Mouse (Mus musculus) lung, postnatal 10 days (tissue): ENCODE data around the gene Hnrnpf.
A peak's percentile ranks its signal among the peaks of the same experiment; 100 is the strongest.

Experiments used
- DNase-seq: peaks from one replicate; pipeline ENCODE4 v3.0.0; 2021

The Hnrnpf gene

DNA sequence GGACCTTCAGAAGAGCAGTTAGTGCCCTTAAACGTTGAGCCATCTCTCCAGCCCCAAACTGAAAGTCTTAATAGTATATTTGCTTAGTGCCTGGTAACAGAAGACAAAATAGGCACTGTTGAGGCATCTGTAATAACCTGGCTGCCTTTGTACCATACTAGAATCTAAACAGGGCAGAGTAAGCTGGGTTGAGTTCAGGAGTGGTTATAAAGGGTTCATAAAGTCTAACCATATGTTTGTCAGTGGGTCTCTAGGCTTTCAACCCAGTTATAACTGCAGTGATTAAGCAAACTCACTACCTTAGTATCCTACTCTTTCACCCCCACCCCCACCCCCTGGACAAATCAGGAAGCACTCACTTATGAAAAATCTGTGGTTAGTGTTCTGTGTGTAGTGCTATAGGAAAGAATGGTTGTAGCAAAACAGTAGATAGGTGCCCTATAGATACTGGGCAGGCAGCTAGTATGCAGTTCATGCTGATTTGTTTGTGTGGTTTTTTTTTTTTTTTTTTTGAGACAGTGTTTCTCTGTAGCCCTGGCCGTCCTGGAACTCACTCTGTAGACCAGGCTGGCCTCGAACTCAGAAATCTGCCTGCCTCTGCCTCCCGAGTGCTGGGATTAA lies 26.9 kb downstream of the Hnrnpf start:
- DNase-seq, result no peak

DNA sequence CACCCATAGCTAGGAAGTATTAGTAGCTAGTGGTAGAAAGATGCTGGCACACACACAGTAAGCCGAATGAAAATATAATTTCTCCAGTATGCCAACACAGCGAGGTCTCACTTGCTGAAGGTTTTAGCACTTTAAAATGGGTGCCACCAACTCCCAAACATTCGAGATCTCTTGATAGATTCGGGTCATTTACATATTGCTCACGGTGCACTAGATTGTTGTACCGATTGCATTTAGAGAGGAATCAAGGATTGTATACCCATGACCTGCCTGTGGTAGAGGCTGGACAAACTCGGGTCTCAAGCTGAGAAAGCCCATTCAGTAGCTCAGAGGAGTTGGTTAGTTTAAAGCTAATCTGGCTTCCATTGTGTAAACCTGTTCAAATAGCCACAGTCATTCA lies 27.8 kb downstream of the Hnrnpf start:
- DNase-seq, result no peak

DNA sequence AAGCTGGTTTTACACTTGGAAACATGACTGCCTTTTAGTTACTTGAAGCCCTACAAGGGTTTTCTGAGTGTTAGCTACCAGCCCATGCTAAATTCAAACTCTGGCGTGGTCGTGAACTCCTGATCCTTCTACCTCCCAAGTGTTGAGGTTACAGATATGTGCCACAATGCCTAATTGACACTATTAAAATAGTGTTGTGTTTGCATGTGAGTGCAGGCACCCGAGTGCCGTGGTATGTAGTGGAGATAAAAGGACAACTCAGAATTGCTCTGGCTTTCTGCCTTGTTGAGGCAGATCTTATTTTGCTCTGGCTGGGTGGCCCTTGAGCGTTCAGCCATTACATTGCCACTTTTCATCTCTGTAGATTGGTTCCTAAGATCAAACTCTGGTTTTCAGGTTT lies 28.6 kb downstream of the Hnrnpf start:
- no peak for DNase-seq

DNA sequence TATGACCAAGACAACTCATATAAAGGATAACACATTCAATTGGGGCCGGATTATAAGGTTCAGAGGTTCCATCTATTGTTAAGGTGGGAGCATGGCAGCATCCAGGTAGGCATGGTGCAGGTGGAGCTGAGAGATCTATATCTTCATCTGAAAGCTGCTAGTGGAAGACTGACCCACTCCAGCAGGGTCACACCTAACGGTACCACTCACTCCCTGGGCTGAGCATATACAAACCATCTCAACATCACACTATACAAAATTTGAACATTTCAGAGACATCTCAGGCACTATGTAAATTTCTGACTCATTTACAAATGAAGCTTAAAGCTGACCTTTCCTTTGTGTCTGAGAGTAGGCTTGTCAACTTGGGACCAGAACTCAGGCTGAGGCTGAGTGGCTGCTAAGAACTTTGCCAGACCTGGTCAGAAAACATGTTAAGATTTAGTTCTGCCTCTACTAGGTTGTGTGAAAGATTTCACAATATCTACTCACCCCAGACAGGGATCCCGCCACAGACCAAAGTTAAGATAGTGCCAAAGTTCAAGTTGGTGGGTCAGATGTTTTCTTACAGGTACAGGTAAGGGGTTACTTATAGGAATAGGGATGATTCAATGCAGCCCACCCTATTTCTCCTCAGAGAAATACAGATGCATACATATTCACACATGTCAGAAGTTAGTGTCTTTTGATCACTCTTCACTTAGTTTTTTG lies 30.0 kb downstream of the Hnrnpf start:
- DNase-seq, result no peak

DNA sequence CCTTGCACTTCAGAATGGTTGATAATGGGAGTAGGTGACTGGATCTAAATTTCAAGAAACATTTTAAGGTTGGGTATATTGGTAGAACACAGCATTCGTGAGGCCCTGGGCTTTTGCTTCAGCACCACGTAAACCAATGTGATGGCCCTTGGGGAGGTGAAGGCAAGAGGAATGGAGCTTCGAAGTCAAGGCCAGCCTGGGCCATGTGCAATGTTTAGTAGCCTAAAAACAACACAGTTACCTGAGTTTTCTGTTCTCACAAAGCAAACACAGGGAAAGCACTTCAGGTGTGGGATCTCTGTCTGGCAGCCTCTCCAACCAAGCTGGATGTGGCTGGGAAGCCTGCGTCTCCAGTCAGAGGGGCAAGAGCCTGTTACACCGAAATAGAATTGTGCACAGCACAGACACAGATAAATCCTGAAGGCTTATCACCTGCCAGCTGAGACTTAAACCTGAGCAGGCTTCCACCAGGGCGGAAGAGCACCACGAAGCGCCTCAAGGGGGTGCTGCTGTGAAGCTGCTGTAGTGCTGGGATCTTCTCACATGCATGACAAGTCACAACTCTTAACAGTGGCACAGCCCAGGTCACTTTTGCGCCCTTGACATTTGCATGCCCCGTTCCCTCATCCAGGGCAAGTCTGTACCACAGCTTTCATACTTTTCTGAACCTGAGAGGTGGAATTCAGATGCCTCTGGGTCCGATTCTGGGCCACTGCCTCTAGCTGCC lies 32.4 kb downstream of the Hnrnpf start:
- DNase-seq, result peak; percentile 36

DNA sequence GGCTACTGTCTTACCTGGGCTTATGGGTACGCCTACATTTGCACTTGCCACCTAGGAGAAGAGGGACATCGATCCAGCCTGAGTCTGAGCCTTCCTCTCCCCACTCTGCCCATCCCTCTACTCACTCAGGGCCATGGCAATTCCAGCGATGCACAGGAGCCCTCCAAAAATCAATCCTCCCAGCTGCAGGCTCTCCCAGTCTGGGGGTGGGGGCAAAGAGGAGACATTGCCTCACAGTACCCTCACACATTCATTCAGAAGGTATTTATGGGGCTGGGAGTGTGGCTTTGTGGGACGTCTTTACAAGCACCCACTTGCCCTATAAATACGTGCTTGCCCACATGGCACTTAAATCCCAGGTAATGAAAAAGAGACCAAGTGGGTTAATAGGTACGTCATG lies 34.2 kb downstream of the Hnrnpf start:
- DNase-seq, result no peak

DNA sequence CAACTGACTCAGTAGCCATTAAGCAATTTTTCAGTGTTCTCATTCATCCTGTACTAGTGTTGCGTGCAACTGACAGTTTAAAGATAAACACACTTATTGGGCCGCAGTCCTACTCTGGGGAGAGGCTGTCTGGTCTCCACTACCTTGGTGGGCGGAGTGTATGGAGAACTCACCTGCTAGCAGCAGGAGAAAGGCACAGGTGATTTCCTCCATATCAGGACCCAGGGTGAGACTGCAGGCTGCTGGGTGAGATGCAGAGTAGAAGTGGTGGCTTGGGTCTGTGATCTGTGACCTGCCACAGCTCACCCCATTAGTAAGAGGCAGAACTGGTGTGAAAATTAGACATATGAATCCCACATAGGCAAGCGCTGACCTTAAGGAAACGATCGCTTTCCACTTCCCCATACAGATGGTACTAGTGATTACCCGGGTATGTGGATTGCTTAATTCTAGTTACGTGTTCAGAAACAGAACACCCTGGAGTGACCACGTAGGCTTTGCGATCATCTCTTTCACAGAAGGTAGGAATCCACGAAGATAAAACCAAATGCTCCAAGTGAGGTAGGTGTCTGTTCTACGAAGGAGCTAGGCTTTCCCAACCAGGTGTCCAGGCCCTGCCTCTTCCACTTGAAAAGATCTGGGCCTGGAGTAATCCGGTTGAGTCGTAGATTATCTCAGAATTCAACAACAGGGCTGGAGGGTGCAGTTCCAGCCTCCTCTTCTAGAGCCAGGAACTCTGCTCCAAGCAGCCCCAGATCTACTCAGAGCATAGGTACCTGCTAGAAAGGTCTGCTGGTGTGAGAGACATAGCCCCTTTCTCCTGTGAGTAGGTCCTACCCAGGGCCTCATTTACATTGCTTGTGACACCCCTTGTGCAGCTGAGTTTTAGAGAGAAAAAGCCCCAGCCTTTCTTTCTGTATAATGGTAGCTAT lies 35.8 kb downstream of the Hnrnpf start:
- DNase-seq, result no peak

DNA sequence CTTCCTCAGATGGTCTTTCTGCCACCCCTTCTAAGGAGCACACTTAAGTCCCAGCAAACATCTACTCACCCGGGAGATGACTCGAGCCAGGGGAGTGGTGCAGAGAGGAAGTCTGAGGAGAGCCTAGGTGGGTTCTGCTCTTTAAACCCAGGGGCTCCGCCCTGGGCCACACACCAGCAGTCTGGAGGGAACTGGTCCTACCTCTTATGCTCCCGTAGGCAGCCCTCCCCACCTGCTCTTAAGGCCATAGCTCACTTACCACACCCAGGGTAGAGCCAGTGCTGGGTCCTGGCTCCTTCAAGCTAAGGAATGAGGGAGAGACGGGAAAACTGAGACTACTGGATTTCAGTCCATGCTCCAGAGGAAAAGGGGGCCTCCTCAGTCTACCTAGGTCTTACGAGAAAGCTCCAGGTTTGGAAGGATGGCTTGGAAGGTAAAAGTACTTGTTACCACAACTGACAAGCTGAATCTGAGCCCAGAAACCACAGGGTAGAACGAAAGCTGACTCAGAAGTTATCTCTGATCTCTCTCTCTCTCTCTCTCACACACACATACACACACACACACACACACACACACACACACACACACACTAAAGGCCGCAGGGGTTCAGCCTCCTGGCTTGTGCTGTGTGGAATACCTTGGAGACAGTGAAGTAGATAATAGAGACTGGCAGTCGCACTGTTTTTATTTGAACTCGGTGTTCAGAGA lies 37.3 kb downstream of the Hnrnpf start, which contains the start of gene Fxyd4:
Gene Fxyd4 (minus strand): TSS at position 471 of the 711 bp plus-strand sequence.
- peak; percentile 38 for DNase-seq

DNA sequence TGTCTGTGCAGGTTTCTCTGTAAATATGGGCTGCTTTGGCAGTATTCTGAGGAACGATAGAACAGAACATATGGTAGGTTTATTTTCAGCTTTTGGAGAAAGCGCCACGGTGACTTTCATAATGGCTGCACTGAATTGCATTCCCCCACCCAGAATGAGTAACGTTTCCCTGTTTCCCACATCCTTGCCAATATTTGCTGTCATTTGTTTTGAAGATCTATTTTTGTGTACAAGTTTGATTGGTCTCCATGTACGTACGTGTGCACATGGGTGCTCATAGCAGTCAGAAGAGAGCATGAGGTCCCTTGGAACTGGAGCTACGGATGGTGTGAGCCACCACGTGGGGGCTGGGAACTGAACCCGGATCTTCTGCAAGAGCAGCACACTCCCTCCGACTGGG lies 38.8 kb downstream of the Hnrnpf start:
- DNase-seq, result no peak

DNA sequence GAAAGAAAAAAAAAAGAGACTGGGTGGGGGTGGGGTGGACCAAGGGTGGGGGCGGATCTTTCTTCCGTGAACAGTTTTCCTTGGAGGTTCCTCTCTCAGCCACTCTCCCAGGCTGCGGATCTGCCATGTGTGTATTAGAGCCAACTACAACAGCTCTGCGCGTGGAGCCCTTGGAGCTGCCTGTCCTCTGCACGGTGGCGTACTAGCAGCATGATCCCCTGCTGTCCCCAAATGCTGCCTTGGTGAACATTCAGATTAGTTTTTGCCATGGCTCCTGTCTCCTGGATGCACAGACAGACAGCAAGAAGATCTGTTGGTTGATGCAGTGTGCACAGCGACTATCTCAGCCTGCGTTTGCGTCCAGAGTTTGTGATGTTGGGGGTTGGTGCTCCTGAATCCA lies 42.6 kb downstream of the Hnrnpf start:
- DNase-seq, result no peak

DNA sequence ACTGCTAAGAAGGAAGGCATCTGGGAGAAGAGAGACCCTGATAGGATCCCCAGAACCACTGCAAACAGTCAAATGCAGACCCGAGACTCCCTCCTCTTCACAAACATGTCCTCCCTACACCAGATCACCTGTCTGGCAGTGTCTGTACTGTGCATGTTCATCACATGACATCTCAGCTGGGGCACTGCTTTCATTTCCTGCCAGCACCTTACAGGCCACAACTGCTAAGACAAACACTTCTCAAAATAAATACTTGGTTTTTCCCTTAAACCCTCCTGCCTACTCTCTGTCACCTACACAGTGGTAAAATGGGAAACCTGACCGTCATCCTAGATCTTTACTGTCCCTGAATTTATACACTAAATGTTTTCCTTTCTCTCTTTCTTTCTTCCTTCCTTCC lies 43.8 kb downstream of the Hnrnpf start:
- DNase-seq, result no peak

DNA sequence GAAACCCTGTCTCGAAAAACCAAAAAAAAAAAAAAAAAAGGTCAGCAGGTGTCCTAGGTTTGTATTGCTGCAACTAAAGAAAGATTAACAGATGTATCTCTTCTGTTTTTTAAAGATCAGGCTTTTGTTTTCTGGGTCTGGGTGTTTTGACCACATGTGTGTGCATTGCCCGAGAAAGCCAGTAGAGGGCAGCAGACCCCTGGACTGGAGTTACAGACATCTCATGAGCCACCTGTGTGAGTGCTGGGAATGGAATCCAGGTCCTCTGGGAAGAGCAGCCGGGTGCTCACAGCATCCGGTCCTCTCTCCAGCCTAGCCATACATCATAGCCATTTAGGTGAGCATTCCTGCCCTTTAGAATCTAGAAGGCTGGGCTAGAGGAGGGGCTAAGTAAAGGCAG lies 52.2 kb downstream of the Hnrnpf start:
- no peak for DNase-seq

DNA sequence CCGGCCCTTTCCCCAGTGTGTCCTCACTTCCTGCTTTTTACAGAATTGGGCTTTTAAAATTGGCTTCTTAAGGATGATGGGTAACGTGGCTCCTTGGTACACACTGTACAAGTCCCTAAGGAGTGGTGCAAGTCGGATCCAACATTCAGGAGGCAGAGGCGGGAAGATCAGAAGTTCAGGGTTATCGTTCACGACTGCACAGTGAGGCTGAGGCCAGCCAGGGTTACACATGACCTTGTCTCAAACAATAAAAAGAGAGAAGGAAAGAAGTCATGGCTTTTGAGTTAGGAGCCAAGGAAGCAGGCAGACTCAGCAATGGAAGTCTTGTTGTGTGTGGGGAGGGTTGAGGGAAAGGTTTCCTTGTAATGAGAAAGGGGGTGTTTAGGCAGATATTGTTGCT lies 56.0 kb downstream of the Hnrnpf start:
- no peak for DNase-seq

DNA sequence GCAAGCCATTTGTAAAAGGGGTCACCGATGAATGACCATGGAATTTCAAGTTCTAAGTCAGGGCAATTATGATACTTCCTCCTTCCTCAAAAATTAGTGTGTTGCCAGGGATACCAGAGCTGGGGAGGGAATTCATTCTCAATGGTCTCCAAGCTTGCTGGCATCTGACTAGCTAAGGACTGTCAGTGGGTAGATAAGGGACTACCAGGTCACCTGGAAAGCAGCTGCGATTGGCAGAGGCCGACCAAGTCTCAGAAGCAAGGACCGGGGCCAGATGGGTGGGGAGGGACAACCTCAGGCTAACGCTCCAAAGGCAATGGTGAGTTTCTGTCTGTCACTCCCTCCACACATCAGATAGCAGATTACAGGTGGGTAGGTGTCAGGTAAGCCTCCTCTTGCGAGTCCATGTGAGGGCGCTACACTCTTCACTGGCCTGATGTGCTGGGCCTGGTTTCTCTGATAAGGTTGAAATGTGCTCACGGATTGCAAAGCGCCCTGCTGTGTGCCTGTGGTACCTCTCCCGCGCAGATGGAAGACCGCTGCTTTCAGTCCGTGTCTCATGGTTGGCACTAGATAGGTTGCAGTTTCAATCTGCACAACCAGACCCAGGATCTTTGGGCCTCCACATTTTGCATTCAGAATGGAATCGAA lies 56.9 kb downstream of the Hnrnpf start:
- no peak for DNase-seq

DNA sequence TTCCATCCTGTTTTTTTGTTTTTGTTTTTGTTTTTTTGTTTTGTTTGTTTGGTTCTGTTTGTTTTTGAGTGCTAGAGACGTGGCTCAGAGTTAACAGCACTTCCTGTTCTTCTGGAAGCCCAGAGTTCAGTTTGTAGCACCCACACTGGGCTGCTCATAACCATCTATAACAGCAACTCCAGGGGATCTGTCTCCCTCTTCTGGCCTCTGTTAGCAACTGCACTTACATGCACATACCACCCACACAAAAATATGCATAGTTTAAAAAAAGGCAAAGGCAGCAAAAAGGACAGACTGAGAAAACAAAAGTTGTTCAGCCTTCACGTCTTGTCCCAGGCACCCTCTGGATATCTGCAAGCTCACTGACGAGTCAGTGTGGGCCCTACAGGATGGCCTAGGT lies 63.1 kb downstream of the Hnrnpf start:
- no peak for DNase-seq

DNA sequence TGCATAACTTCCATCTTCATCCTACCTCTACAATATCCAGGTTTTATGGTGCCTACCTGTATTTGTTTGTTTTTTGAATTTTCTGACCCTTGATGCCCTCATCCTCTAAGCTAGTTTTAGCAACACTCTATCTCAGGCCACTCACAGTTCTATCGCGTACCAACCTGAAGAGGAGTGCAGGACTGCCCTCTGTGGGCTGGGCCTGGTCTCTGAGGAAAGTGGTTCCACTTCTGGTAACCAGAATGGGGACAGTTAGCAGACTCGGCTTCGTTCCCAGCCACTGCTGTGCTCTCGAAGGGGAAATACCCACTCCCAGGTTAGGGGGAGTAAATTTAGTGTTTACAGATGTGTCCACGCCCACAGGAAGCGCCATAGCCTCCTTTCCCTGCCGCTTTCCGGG lies 66.6 kb downstream of the Hnrnpf start:
- DNase-seq, result peak; percentile 19
